Mouse (Mus musculus): ENCODE data around the gene Sgk1. TPM values are rescaled to one million over a fixed set of nuclear protein-coding genes. Genes with fewer than 3 reads are reported as not detected.

Gene Sgk1
- total RNA-seq, 2 experiments from 2014 or later, result 58.2 to 81.3 TPM

DNA sequence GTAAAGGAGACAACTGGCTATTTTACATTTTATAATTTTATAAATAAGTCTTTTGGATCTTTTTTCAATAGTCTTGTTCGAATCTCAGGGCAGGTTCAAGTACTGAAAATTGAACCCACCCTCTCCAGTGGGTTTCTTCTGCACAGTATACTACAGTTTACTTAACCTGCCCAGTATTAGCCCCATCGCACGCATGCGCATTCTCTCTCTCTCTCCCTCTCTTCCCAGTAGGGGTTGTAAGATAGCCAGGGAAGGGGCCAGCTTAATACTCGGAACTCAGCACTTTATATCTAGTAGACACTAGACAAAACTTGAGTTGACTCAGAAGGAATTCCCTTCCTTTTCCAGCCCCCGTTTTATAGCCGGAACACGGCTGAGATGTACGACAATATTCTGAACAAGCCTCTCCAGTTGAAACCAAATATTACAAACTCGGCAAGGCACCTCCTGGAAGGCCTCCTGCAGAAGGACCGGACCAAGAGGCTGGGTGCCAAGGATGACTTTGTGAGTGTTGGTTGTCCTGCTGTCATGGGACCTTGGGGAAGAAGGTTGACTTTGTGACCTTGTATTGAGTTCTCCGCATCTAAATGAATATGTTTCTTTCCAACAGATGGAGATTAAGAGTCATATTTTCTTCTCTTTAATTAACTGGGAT is 115.7 kb downstream of the Sgk1 start:
- DNase-seq (ENCODE audit: low spot score in 2 of 2), result no peak

DNA sequence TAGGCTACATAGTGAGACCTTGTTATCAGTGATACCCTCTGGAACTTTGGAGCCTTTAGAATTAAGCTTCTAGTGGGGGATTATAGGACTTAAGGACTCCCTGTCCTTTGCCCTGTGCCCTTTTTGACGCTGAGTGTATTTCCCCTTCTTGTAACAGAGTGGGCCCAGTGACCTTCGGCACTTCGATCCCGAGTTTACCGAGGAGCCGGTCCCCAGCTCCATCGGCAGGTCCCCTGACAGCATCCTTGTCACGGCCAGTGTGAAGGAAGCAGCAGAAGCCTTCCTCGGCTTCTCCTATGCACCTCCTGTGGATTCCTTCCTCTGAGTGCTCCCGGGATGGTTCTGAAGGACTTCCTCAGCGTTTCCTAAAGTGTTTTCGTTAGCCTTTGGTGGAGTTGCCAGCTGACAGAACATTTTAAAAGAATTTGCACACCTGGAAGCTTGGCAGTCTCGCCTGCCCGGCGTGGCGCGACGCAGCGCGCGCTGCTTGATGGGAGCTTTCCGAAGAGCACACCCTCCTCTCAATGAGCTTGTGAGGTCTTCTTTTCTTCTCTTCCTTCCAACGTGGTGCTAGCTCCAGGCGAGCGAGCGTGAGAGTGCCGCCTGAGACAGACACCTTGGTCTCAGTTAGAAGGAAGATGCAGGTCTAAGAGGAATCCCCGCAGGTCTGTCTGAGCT is 116.7 kb downstream of the Sgk1 start:
- DNase-seq (ENCODE audit: low spot score in 2 of 2), result no peak

DNA sequence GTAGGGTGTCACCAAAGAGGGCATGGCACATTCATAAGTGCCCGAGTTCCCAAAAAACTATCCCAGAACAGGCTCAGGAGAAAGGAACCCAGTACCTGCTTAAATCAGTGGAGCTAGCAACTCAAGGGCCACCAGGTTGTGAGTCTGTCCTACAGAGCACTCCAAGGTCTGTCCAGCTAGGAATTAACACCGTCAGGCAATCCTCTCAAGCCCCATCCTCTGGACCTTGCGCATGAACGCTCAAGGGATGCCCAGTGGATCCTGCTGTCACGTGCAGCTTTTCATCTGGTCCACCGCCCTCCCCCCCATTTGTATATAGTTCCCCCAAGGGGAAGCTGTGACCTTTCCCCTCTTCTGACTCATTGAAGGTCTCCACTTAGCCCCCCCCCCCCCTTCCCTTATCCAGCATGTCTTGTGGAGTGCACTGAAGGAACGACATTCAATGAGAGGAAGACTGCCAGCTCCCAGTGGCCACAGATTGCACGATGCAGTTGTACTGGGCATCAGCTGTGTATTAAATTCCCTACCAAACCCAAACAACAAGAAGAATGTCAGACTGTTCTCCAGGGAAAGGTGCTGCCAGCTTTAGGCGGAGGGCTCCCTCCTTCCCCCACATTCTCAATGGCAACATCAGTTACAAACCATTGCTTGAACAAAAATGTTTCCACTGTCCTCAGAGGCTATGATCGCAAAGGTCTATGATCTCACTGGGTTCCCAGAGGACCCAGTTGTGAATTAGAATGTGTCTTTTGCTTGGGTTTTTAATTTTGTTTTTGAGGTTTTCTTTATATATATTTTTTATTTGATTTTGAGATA is 118.7 kb downstream of the Sgk1 start:
- DNase-seq (ENCODE audit: low spot score in 2 of 2), result no peak

DNA sequence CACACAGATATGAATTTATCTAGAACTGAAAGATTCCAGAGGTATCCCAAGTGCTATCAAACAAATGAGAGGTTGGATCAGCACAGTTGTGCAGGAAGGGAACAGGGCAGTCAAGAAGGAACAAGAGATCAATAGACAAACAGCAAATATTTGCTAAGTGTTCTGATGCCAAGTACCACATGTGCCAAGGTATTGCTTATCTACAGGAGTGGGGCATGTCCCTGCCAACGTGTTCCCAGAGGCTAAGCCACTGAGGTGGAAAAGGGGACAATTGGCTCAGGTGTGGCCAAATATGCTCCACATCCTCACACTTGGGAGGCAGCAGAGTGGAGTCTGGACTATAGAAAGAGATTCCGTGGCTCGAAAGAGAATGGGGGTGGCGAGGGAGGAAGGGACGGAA is 119.6 kb downstream of the Sgk1 start:
- no peak for DNase-seq (ENCODE audit: low spot score in 2 of 2)

DNA sequence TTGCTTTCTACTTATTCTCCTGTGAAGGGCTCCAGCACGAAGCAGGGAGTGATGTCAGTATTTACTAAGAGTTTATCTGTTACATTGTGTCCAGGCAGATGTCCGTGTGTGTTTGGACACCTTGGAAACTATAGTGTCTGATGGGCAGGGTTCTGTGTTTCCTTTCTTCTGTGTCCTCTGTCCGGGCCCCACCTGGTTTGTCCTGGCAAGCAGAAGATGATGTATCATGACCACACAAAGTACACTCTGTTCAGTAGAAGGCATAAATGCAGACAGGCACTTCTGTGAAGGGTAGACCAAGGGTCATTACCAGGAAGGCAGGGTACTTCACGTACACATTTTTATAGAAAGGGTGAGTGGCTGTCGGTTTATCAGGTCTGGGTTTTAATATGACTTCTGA is 122.8 kb downstream of the Sgk1 start:
- no peak for DNase-seq (ENCODE audit: low spot score in 2 of 2)

DNA sequence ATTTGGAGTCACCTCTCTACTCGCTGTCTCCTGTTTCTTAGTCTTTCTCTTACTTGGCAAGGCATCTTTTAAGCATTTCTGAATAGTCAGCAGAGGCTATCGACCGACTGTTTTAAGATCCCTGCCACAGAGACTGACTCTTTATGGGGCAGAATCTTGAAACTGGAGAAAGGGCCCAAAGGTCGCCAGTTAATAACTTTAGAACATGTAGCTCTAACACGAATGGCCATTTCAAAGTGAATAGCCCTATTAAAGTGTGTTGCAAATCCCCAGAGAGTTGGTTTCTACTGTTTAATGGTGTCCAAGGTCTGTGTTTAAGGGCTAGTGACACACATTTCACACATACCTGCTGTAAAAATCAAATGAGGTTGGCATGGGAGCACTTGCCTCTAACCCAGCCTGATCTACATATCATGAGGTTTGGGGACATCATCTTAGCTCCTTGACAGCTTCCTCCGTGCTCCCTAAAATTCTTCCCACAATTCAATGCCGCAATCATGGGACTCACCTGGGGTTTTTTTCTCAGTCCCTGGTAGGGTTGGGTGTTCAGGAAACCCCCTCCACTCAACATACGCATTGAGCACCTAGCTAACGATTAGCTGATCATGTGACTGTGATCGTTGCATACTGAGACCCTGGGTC is 125.3 kb downstream of the Sgk1 start:
- no peak for DNase-seq (ENCODE audit: low spot score in 2 of 2)

DNA sequence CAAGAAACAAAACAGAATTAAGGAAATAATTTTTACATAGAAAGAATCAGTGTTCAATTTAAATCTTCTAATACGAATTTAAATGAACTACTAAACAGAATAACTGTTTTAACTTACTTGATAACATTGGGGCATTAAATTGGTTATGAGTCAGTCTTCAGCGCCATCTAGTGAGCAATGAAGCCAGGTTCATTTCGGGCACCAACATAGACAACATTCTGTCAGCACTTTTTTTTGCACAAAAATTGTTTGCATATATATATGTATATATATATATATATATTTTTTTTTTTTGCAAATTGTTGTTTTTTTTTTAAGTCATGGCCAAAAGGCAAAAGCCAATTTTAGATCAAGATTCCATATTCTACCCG is 125.8 kb downstream of the Sgk1 start:
- no peak for DNase-seq (ENCODE audit: low spot score in 2 of 2)

DNA sequence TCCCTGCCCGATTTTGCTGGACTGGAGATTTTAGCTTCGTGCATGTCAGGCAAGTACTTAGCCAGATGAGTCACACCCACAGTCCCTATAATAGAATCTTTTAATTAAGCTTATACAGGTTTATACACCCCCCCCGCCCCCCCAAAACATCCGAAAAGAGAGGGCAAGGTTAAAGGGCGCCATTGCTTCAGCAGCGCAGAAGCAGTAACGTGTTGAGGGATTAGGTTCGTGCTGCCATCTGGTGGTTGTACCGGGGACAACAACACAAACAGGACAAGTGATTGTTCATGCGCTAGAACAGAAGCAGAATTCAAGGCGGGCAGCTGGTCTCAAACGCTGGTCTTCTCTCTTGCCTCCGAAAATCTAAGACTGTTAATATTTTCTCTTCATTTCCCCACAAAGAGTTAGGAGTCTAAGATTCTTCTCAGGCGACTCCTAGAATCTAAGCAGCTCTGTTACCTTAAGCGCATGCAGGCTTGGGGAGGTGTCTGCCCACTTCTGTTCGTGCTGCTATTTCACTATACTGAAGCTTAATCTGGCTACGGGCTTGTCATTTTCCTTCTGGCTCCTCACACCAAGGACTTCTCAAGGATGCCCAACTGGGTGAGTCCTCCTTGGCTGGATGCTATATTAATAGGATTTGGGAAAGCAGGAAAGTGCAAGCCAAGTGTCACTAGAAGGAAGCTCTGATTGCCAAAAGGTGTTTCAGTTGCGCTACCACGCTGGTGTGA is 128.3 kb downstream of the Sgk1 start:
- DNase-seq (ENCODE audit: low spot score in 2 of 2), result peak in 1 of 2 experiments; percentile 75

DNA sequence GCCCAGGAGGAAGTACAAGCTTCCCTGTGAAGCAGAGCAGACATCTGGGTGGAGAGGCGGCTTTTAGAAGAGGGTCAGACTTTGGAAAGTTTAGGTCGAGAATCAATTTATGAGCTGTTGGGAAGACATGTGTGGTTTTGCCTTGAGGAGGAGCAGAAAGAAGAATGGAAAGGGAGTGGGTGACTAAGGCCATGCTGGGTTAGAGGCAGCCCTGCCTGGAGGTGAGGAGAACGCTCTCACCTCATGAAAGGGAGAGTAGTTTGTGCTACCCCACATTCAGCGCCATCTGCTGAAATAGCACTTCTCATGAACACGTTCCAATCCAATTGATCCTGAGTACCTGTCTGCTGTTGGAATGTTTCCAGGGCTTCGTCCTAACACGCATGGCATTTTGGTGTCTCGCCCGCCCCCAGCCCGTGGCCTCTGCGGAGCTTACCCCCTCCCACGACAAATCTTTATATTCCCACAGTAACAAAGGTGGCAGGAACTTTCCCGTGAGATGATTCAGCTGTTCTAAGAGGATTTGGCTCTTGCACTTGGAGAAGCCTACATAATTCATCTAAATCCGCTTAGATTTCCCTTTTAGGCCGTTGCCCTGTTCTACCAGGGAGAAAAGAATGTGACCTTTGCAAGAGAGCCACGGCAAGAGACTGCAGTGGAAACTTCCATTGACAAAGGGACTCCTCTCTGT is 135.6 kb downstream of the Sgk1 start:
- no peak for DNase-seq (ENCODE audit: low spot score in 2 of 2)

DNA sequence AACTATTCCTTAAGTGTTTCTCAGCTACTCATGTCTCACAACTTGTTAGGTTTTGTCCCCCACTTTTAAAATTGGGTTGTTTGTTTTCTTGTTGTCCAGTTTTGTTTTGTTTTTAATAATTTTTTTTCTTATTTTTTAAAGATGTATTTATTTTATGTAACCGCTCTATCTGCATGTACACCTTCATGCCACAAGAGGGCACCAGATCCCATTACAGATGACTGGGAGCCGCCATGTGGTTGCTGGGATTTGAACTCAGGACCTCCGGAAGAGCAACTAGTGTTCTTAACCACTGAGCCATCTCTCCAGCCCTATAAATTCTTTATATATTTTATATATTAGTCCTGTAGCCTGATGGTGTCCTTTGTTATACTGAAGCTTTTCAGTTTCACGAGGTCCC is 136.6 kb downstream of the Sgk1 start:
- no peak for DNase-seq (ENCODE audit: low spot score in 2 of 2)

DNA sequence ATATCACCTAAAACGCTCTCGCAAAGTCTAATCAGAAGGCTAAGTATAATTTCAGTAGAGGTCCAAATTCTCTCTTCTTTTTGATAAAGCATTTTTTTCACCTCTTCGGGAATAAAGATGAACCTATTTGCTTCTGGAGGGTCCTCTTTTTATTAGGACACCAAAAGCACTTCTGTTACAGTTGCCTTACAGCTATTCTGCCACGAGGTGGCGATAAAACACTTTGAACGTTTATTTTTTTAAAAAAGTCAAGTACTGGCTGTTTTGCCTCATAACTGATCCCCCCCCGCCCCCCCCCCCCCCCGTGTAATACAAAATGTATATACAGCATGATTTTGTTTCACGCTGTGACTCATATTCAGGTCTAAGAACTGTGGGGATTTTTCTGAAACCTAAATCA is 152.3 kb downstream of the Sgk1 start:
- no peak for DNase-seq (ENCODE audit: low spot score in 2 of 2)

DNA sequence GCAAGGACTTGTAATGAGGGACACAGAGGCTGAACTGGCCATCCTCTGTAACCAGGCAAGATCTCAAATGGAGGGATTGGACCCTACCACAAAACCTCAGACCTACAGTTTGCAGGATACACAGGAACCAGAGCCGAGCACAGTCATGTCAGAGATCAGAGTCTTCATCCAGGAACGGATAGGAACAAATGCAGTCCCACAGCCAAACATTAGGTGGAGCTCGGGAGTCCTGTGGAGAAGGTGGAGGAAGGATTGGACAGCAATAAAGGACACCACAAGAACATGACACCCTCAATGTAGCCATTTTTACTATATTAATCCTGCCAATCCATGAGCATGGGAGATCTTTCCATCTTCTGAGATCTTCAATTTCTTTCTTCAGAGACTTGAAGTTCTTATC is 154.3 kb downstream of the Sgk1 start:
- DNase-seq (ENCODE audit: low spot score in 2 of 2), result peak in 1 of 2 experiments; percentile 22

Other genes with a start within 250 kb of the Sgk1 start
- gene 4930444G20Rik, start 185.9 kb downstream of the Sgk1 start, total RNA-seq (2021), result not detected

Data from gastrocnemius, postnatal 4 days (tissue).